Mouse (Mus musculus) cerebellum, adult 2 months (tissue): Measurements from ENCODE around the gene Efnb1.

Experiments used
- CTCF ChIP-seq: fragments of 200-500 bp; IDR thresholded peaks from 2 replicates; pipeline ENCODE4 v1.5.1; 2011; ENCODE audit warnings: low read depth, mild to moderate bottlenecking, control low read depth, low read length, moderate library complexity, borderline replicate concordance; ENCODE audit not compliant: insufficient read depth
- POLR2A ChIP-seq: fragments of 200-500 bp; IDR thresholded peaks from 2 replicates; pipeline ENCODE4 v1.6.1; 2011; ENCODE audit warnings: low read length, control low read depth, borderline replicate concordance; ENCODE audit not compliant: insufficient read depth

- TF ChIP-seq CTCF (no peak), POLR2A (no peak)
Measured at GRCm38 (mm10) chrX:99191441-99192087, 55.6 kb downstream of the Efnb1 start.
